Mouse (Mus musculus) limb, embryonic 12.5 days (tissue): Measurements from ENCODE around the gene Alox8. TPM values are rescaled to one million over a fixed set of nuclear protein-coding genes. Genes with fewer than 3 reads are reported as not detected.

Source experiments
- ATAC-seq: fragments of 200-750 bp; cut with Nextera tagmentation; 2 replicates; pipeline ENCODE4 v1.8.0; 2017; ENCODE audit warnings: low read depth, moderate TSS enrichment; ENCODE audit not compliant: insufficient number of reproducible peaks, insufficient read depth, low FRiP score, low TSS enrichment
- H3K27ac ChIP-seq: fragments of 300-500 bp; sonication (generic); 2 replicates; pipeline ENCODE4 v1.5.1; 2016; ENCODE audit warnings: mild to moderate bottlenecking, moderate library complexity
- H3K27me3 ChIP-seq: fragments of 300-500 bp; sonication (generic); 2 replicates; pipeline ENCODE4 v1.6.1; 2016; ENCODE audit warnings: mild to moderate bottlenecking, moderate library complexity
- H3K36me3 ChIP-seq: fragments of 300-500 bp; sonication (generic); 2 replicates; pipeline ENCODE4 v1.6.1; 2016; ENCODE audit warnings: mild to moderate bottlenecking, moderate library complexity
- H3K4me1 ChIP-seq: fragments of 300-500 bp; sonication (generic); replicated peaks from 2 replicates; pipeline ENCODE4 v1.6.1; 2016
- H3K4me2 ChIP-seq: fragments of 300-500 bp; sonication (generic); 2 replicates; pipeline ENCODE4 v1.6.1; 2016; ENCODE audit warnings: mild to moderate bottlenecking, moderate library complexity
- H3K4me3 ChIP-seq: fragments of 300-500 bp; sonication (generic); replicated peaks from 2 replicates; pipeline ENCODE4 v1.5.1; 2016; ENCODE audit warnings: mild to moderate bottlenecking
- H3K9ac ChIP-seq: fragments of 300-500 bp; sonication (generic); replicated peaks from 2 replicates; pipeline ENCODE4 v1.6.1; 2016; ENCODE audit warnings: mild to moderate bottlenecking, moderate library complexity
- H3K9me3 ChIP-seq: fragments of 300-500 bp; sonication (generic); 2 replicates; pipeline ENCODE4 v1.6.1; 2016; ENCODE audit warnings: mild to moderate bottlenecking, moderate library complexity
- WGBS: fragments of 180-500 bp; shearing (Covaris S2); methylation state at CpG from one replicate; pipeline ENCODE4 v1.1.7; 2016; 5-methylcytosine and 5-hydroxymethylcytosine counted together
- polyA plus RNA-seq: library from polyadenylated mRNA; unstranded; fragments of >200 nt; fragmentation: Nextera tagmentation; extraction: Ambion mirVana; gene quantifications from 2 replicates; pipeline ENCODE4 v1.2.1, GENCODE M21; 2016

Alox8 gene
- polyA plus RNA-seq, 1 experiment from 2014 or later = not detected

GRCm38 (mm10) chr11:69149728-69150127 is 47.9 kb downstream of the Alox8 start:
- Histone ChIP-seq H3K9me3 (no peaks in the 10 kb centered on the region), H3K4me1 (peaks cover 7% of the 10 kb centered on the region; the same call in 1 of the 2 replicates), H3K4me3 (no peak overlapping the region), H3K9ac (no peak overlapping the region), H3K27me3 (peaks cover 38% of the 10 kb centered on the region), H3K36me3 (no peaks in the 10 kb centered on the region), H3K27ac (no peak overlapping the region), H3K4me2 (no peak overlapping the region)
- WGBS = 77% methylated on average over 6 of the region's 6 CpGs
- ATAC-seq = no peak

- H3K4me1 ChIP-seq = peaks cover 7% of the 10 kb centered on the region; the same call in 1 of the 2 replicates
- H3K9me3 ChIP-seq = no peaks in the 10 kb centered on the region
- no peak overlapping the region for H3K4me2 ChIP-seq
- H3K9ac ChIP-seq = no peak overlapping the region
- WGBS = 94% methylated on average over 5 of the region's 5 CpGs
- ATAC-seq = no peak
- H3K27ac ChIP-seq = no peak overlapping the region
- H3K27me3 ChIP-seq = peaks cover 35% of the 10 kb centered on the region
- no peak overlapping the region for H3K4me3 ChIP-seq
- no peaks in the 10 kb centered on the region for H3K36me3 ChIP-seq
These were observed 49.1 kb downstream of the Alox8 start for GRCm38 (mm10) chr11:69148451-69148960.

- ATAC-seq = no peak
- Histone ChIP-seq H3K4me1 (peaks cover 7% of the 10 kb centered on the region; the same call in 1 of the 2 replicates), H3K9me3 (no peaks in the 10 kb centered on the region), H3K27me3 (peaks cover 33% of the 10 kb centered on the region), H3K4me3 (no peak overlapping the region), H3K4me2 (no peak overlapping the region), H3K27ac (no peak overlapping the region), H3K36me3 (no peaks in the 10 kb centered on the region), H3K9ac (no peak overlapping the region)
- whole genome bisulfite sequencing = 78% methylated on average over 7 of the region's 7 CpGs
These were observed 50.1 kb downstream of the Alox8 start for GRCm38 (mm10) chr11:69147546-69147945.

GRCm38 (mm10) chr11:69135361-69135760 is 62.3 kb downstream of the Alox8 start:
- ATAC-seq = no peak
- Histone ChIP-seq H3K9ac (no peak overlapping the region), H3K27ac (no peak overlapping the region), H3K27me3 (peaks cover 17% of the 10 kb centered on the region), H3K4me2 (no peak overlapping the region), H3K36me3 (no peaks in the 10 kb centered on the region), H3K4me3 (no peak overlapping the region), H3K9me3 (no peaks in the 10 kb centered on the region), H3K4me1 (peaks cover 12% of the 10 kb centered on the region)
- WGBS = 84% methylated on average over 6 of the region's 6 CpGs

- Histone ChIP-seq H3K27me3 (peaks cover 17% of the 10 kb centered on the region), H3K9me3 (no peaks in the 10 kb centered on the region), H3K36me3 (no peaks in the 10 kb centered on the region), H3K4me1 (peaks cover 12% of the 10 kb centered on the region), H3K9ac (peak overlapping the region; percentile 51; the same call in 1 of the 2 replicates), H3K27ac (no peak overlapping the region), H3K4me2 (peak overlapping the region; percentile 76), H3K4me3 (peak overlapping the region; percentile 50)
- WGBS = 24% methylated on average over 8 of the region's 8 CpGs
- peak; percentile 5; the same call in 1 of the 2 replicates for ATAC-seq
These were observed 63.0 kb downstream of the Alox8 start for GRCm38 (mm10) chr11:69134622-69134968.

Other genes with a start within 250 kb of the Alox8 start
- 6.1 and 7.0 TPM in 2 replicates for gene Arhgef15, start 240.4 kb downstream of the Alox8 start, polyA plus RNA-seq
- 2.3 and 2.6 TPM in 2 replicates for gene Slc25a35, start 229.7 kb downstream of the Alox8 start, polyA plus RNA-seq
- gene Rangrf, start 222.7 kb downstream of the Alox8 start, polyA plus RNA-seq = 64.6 and 69.6 TPM in 2 replicates
- gene Pfas, start 189.4 kb downstream of the Alox8 start, polyA plus RNA-seq = 45.7 and 48.5 TPM in 2 replicates
- 70.5 and 73.8 TPM in 2 replicates for gene Ctc1, start 181.9 kb downstream of the Alox8 start, polyA plus RNA-seq
- 169 and 171 TPM in 2 replicates for gene Aurkb, start 152.2 kb downstream of the Alox8 start, polyA plus RNA-seq
- gene Borcs6, start 138.1 kb downstream of the Alox8 start, polyA plus RNA-seq = 9.2 and 10.0 TPM in 2 replicates
- gene Tmem107, start 127.0 kb downstream of the Alox8 start, polyA plus RNA-seq = 39.5 and 41.0 TPM in 2 replicates
- 68.0 and 79.5 TPM in 2 replicates for gene Vamp2, start 109.4 kb downstream of the Alox8 start, polyA plus RNA-seq
- 7.2 and 10.4 TPM in 2 replicates for gene Per1, start 102.6 kb downstream of the Alox8 start, polyA plus RNA-seq
- gene Hes7, start 77.4 kb downstream of the Alox8 start, polyA plus RNA-seq = 0.56 and 0.74 TPM in 2 replicates
- gene 9130213A22Rik, start 75.3 kb downstream of the Alox8 start, polyA plus RNA-seq = 0.22 and 0.76 TPM in 2 replicates
- 0.58 and 0.77 TPM in 2 replicates for gene Aloxe3, start 71.9 kb downstream of the Alox8 start, polyA plus RNA-seq
- gene Alox12b, start 40.9 kb downstream of the Alox8 start, polyA plus RNA-seq = 0.08 TPM in 1 of 2 replicates, not detected in the other
- gene Gucy2e, start 39.2 kb upstream of the Alox8 start, polyA plus RNA-seq = 0.08 TPM in 1 of 2 replicates, not detected in the other
- gene Cntrob, start 125.9 kb upstream of the Alox8 start, polyA plus RNA-seq = 36.0 and 37.2 TPM in 2 replicates
- gene Trappc1, start 126.1 kb upstream of the Alox8 start, polyA plus RNA-seq = 136 and 151 TPM in 2 replicates
- gene Kcnab3, start 128.4 kb upstream of the Alox8 start, polyA plus RNA-seq = 1.9 and 2.5 TPM in 2 replicates
- gene Rnf227, start 142.6 kb upstream of the Alox8 start, polyA plus RNA-seq = 23.7 and 28.2 TPM in 2 replicates
- gene Chd3, start 171.6 kb upstream of the Alox8 start, polyA plus RNA-seq = 121 and 124 TPM in 2 replicates
- gene Naa38, start 197.6 kb upstream of the Alox8 start, polyA plus RNA-seq = 126 and 136 TPM in 2 replicates
- gene Cyb5d1, start 197.8 kb upstream of the Alox8 start, polyA plus RNA-seq = 42.5 and 42.6 TPM in 2 replicates
- 24.2 and 25.4 TPM in 2 replicates for gene Tmem88, start 200.4 kb upstream of the Alox8 start, polyA plus RNA-seq
- 45.4 and 49.1 TPM in 2 replicates for gene Kdm6b, start 215.8 kb upstream of the Alox8 start, polyA plus RNA-seq